Mouse (Mus musculus): ENCODE results near the gene Pfn3. TPM values are rescaled to one million over a fixed set of nuclear protein-coding genes. Genes with fewer than 3 reads are reported as not detected.

Gene Pfn3
- not detected for total RNA-seq (2023)

GRCm38 (mm10) chr13:55414743-55415380, at the start of gene Pfn3:
Gene Pfn3, minus strand, starts transcription at chr13:55415232.

GRCm38 (mm10) chr13:55464027-55464884, 49.2 kb upstream of the Pfn3 start, which contains the start of gene Prr7:
Gene Prr7, plus strand, starts transcription at chr13:55464267.

GRCm38 (mm10) chr13:55444937-55445315, 29.9 kb upstream of the Pfn3 start, which contains the start of gene Grk6:
Gene Grk6, plus strand, starts transcription at chr13:55445072.

GRCm38 (mm10) chr13:55426613-55427012, 11.6 kb upstream of the Pfn3 start, which contains the start of gene F12:
Gene F12, minus strand, starts transcription at chr13:55426793.

GRCm38 (mm10) chr13:55398088-55398487, 16.9 kb downstream of the Pfn3 start, which contains the start of gene Slc34a1:
Gene Slc34a1, plus strand, starts transcription at chr13:55398187.

GRCm38 (mm10) chr13:55369531-55370114, 45.4 kb downstream of the Pfn3 start, which contains the start of gene Rgs14:
Gene Rgs14, plus strand, starts transcription at chr13:55369732.

Other genes starting within 250 kb of the Pfn3 start
- gene Nsd1, start 205.4 kb downstream of the Pfn3 start, total RNA-seq (2023), result 100 to 1,000 TPM; 183 to 190 TPM
- gene Prelid1, start 94.7 kb downstream of the Pfn3 start, total RNA-seq (2023), result 100 to 1,000 TPM; 166 to 174 TPM
- gene Rab24, start 93.3 kb downstream of the Pfn3 start, total RNA-seq (2023), result 10 to 100 TPM; 49.3 to 51.2 TPM
- gene Mxd3, start 85.4 kb downstream of the Pfn3 start, total RNA-seq (2023), result 1 to 10 TPM in 1 of 2 experiments, not detected in 1; 2.2 TPM
- gene Lman2, start 52.4 kb downstream of the Pfn3 start, total RNA-seq (2023), result 100 to 1,000 TPM; 113 to 118 TPM
- 10 to 100 TPM; 85.9 to 93.2 TPM for gene Rgs14, start 45.5 kb downstream of the Pfn3 start, total RNA-seq (2023)
- not detected for gene Slc34a1, start 17.0 kb downstream of the Pfn3 start, total RNA-seq (2023)
- 1 to 10 TPM in 1 of 2 experiments, under 1 TPM in 1; 0.93 to 1.3 TPM for gene F12, start 11.6 kb upstream of the Pfn3 start, total RNA-seq (2023)
- gene Grk6, start 29.8 kb upstream of the Pfn3 start, total RNA-seq (2023), result 100 to 1,000 TPM; 461 to 470 TPM
- gene Prr7, start 49.0 kb upstream of the Pfn3 start, total RNA-seq (2023), result 10 to 100 TPM; 55.5 to 60.2 TPM
- gene Dbn1, start 72.9 kb upstream of the Pfn3 start, total RNA-seq (2023), result under 1 TPM in 1 of 2 experiments, not detected in 1; 0.23 TPM
- 10 to 100 TPM in 1 of 2 experiments, 1 to 10 TPM in 1; 9.7 to 10.0 TPM for gene Pdlim7, start 98.4 kb upstream of the Pfn3 start, total RNA-seq (2023)
- 1 to 10 TPM; 2.9 to 3.1 TPM for gene Dok3, start 114.1 kb upstream of the Pfn3 start, total RNA-seq (2023)
- gene Ddx41, start 121.4 kb upstream of the Pfn3 start, total RNA-seq (2023), result 10 to 100 TPM; 84.6 to 86.4 TPM
- 100 to 1,000 TPM; 173 to 176 TPM for gene Fam193b, start 155.9 kb upstream of the Pfn3 start, total RNA-seq (2023)
- 100 to 1,000 TPM in 1 of 2 experiments, 10 to 100 TPM in 1; 97.9 to 102 TPM for gene Tmed9, start 158.5 kb upstream of the Pfn3 start, total RNA-seq (2023)
- gene B4galt7, start 184.7 kb upstream of the Pfn3 start, total RNA-seq (2023), result 10 to 100 TPM; 42.2 TPM
- 10 to 100 TPM; 20.2 to 23.3 TPM for gene Caml, start 207.8 kb upstream of the Pfn3 start, total RNA-seq (2023)
- gene Ddx46, start 219.8 kb upstream of the Pfn3 start, total RNA-seq (2023), result 100 to 1,000 TPM; 106 to 117 TPM

Data from T-cell, adult 66 days (primary cell).